ENCODE assay signal across 22 mouse cellular contexts in genomic region chr9:101999690-102000089, GRCm38 (mm10).
DNase-seq lines count a peak whose midpoint lies in the region; ATAC-seq lines count a peak whose summit lies in the region.
"Had no signal": no experiment of that assay in that cellular context is flagged by ENCODE, and none has a peak within 500 bp of the region (broad histone marks: within the 10 kb centered on the region; RNA-seq: fewer than 3 reads in every experiment).

No protein-coding gene starts in this region.

- H3K9ac ChIP-seq in intestine, embryonic 14.5 days (ENCODE audit: low read length): no peak overlapping the region
- no peak overlapping the region for H3K9ac ChIP-seq in intestine, embryonic 16.5 days (ENCODE audit: low read depth, low read length)
- H3K9ac ChIP-seq in kidney, embryonic 15.5 days: no peak overlapping the region
- no peak overlapping the region for H3K9ac ChIP-seq in midbrain, embryonic 11.5 days (ENCODE audit: low read length)
- no peak overlapping the region for H3K9ac ChIP-seq in midbrain, embryonic 15.5 days
- H3K9ac ChIP-seq: embryonic facial prominence, embryonic 13.5 days; embryonic facial prominence, embryonic 15.5 days; forebrain, embryonic 12.5 days had no signal

- no peak for DNase-seq in intestine, embryonic 14.5 days (ENCODE audit: low spot score)
- DNase-seq in kidney, adult 8-10 months: no peak
- DNase-seq in midbrain, embryonic 11.5 days (ENCODE audit: low spot score, missing footprints): peak; percentile 62
- DNase-seq: adrenal gland, adult 2 months; adrenal gland, postnatal 10 days; adrenal gland, postnatal 25 days; cerebellum, adult 11 months; cerebellum, adult 18-20 months; cerebellum, adult 8-10 months; cerebellum, adult 9-11 months; cerebellum, postnatal 14 days; cerebellum, postnatal 36 days; embryo, embryonic 11 days had no signal

- H3K36me3 ChIP-seq in intestine, embryonic 14.5 days (ENCODE audit: control insufficient read depth, insufficient read depth, low read length): no peaks in the 10 kb centered on the region
- H3K36me3 ChIP-seq in intestine, embryonic 16.5 days (ENCODE audit: control insufficient read depth, insufficient read depth, low read length): no peaks in the 10 kb centered on the region
- no peaks in the 10 kb centered on the region for H3K36me3 ChIP-seq in kidney, embryonic 15.5 days
- H3K36me3 ChIP-seq in midbrain, embryonic 11.5 days (ENCODE audit: control insufficient read depth, insufficient read depth, low read length): no peaks in the 10 kb centered on the region
- H3K36me3 ChIP-seq in midbrain, embryonic 15.5 days (replicated peaks): peaks cover 11% of the 10 kb centered on the region; the same call in 1 of the 2 replicates
- H3K36me3 ChIP-seq: embryonic facial prominence, embryonic 13.5 days; embryonic facial prominence, embryonic 15.5 days had no signal

- no peak overlapping the region for H3K4me2 ChIP-seq in intestine, embryonic 14.5 days (ENCODE audit: low read length)
- H3K4me2 ChIP-seq in intestine, embryonic 16.5 days (ENCODE audit: low read depth, low read length): no peak overlapping the region
- H3K4me2 ChIP-seq in kidney, embryonic 15.5 days: no peak overlapping the region
- no peak overlapping the region for H3K4me2 ChIP-seq in midbrain, embryonic 11.5 days
- no peak overlapping the region for H3K4me2 ChIP-seq in midbrain, embryonic 15.5 days
- H3K4me2 ChIP-seq: embryonic facial prominence, embryonic 13.5 days; embryonic facial prominence, embryonic 15.5 days; forebrain, embryonic 12.5 days had no signal

- WGBS in intestine, embryonic 14.5 days: 48% methylated on average over 4 of the region's 4 CpGs
- 53% methylated on average over 4 of the region's 4 CpGs for WGBS in intestine, embryonic 16.5 days
- 21% methylated on average over 4 of the region's 4 CpGs for WGBS in kidney, embryonic 15.5 days
- 86% methylated on average over 4 of the region's 4 CpGs for WGBS in midbrain, embryonic 11.5 days
- WGBS in midbrain, embryonic 15.5 days: 86% methylated on average over 4 of the region's 4 CpGs

- H3K27ac ChIP-seq in intestine, embryonic 14.5 days (ENCODE audit: low read depth): no peak overlapping the region
- H3K27ac ChIP-seq in intestine, embryonic 16.5 days (ENCODE audit: low read length): no peak overlapping the region
- H3K27ac ChIP-seq in kidney, embryonic 15.5 days: no peak overlapping the region
- H3K27ac ChIP-seq in midbrain, embryonic 11.5 days (ENCODE audit: low read depth, low read length): no peak overlapping the region
- no peak overlapping the region for H3K27ac ChIP-seq in midbrain, embryonic 15.5 days
- H3K27ac ChIP-seq: embryonic facial prominence, embryonic 13.5 days; embryonic facial prominence, embryonic 15.5 days; forebrain, embryonic 10.5 days; forebrain, embryonic 12.5 days had no signal

- no peak overlapping the region for H3K4me3 ChIP-seq in intestine, embryonic 14.5 days (ENCODE audit: low read depth, low read length)
- no peak overlapping the region for H3K4me3 ChIP-seq in intestine, embryonic 16.5 days (ENCODE audit: low read length)
- no peak overlapping the region for H3K4me3 ChIP-seq in kidney, embryonic 15.5 days (replicated peaks)
- no peak overlapping the region for H3K4me3 ChIP-seq in midbrain, embryonic 11.5 days (ENCODE audit: low read depth, low read length)
- no peak overlapping the region for H3K4me3 ChIP-seq in midbrain, embryonic 15.5 days
- H3K4me3 ChIP-seq: embryonic facial prominence, embryonic 13.5 days; embryonic facial prominence, embryonic 15.5 days; erythroblast, embryonic 14.5 days; forebrain, embryonic 10.5 days; forebrain, embryonic 12.5 days had no signal

- peak; percentile 79 for ATAC-seq in intestine, embryonic 14.5 days (replicated peaks; ENCODE audit: low FRiP score, low TSS enrichment, low read depth)
- ATAC-seq in intestine, embryonic 16.5 days: no peak
- ATAC-seq in kidney, embryonic 15.5 days (replicated peaks; ENCODE audit: low FRiP score): 0 out of 2 replicates have a peak, but pooled peaks have one; percentile 16
- no peak for ATAC-seq in midbrain, embryonic 11.5 days (ENCODE audit: low FRiP score)
- ATAC-seq in midbrain, embryonic 15.5 days (replicated peaks): no peak
- ATAC-seq: forebrain, embryonic 14.5 days had no signal

- H3K4me1 ChIP-seq in intestine, embryonic 14.5 days (replicated peaks; ENCODE audit: control insufficient read depth, insufficient read depth, low read length): 0 out of 2 replicates have a peak, but pooled peaks cover 8% of the 10 kb centered on the region
- no peaks in the 10 kb centered on the region for H3K4me1 ChIP-seq in intestine, embryonic 16.5 days (ENCODE audit: control insufficient read depth, insufficient read depth, low read length)
- H3K4me1 ChIP-seq in kidney, embryonic 15.5 days: no peaks in the 10 kb centered on the region
- H3K4me1 ChIP-seq in midbrain, embryonic 11.5 days (ENCODE audit: control insufficient read depth, insufficient read depth, low read length): peaks cover 7% of the 10 kb centered on the region
- peaks cover 23% of the 10 kb centered on the region for H3K4me1 ChIP-seq in midbrain, embryonic 15.5 days
- H3K4me1 ChIP-seq: embryonic facial prominence, embryonic 13.5 days; embryonic facial prominence, embryonic 15.5 days had no signal

- 0 out of 2 replicates have a peak, but pooled peaks cover 3% of the 10 kb centered on the region for H3K27me3 ChIP-seq in intestine, embryonic 14.5 days (replicated peaks; ENCODE audit: control insufficient read depth, insufficient read depth, low read length)
- H3K27me3 ChIP-seq in intestine, embryonic 16.5 days (replicated peaks; ENCODE audit: control insufficient read depth, insufficient read depth, low read length): no peaks in the 10 kb centered on the region
- H3K27me3 ChIP-seq in kidney, embryonic 15.5 days: no peaks in the 10 kb centered on the region
- H3K27me3 ChIP-seq in midbrain, embryonic 11.5 days (ENCODE audit: control insufficient read depth, insufficient read depth, low read length): no peaks in the 10 kb centered on the region
- H3K27me3 ChIP-seq in midbrain, embryonic 15.5 days (replicated peaks): no peaks in the 10 kb centered on the region
- H3K27me3 ChIP-seq: embryonic facial prominence, embryonic 13.5 days; embryonic facial prominence, embryonic 15.5 days; forebrain, embryonic 12.5 days had no signal

- H3K9me3 ChIP-seq in intestine, embryonic 14.5 days (ENCODE audit: control insufficient read depth, low read length): 0 out of 2 replicates have a peak, but pooled peaks cover 2% of the 10 kb centered on the region
- no peaks in the 10 kb centered on the region for H3K9me3 ChIP-seq in intestine, embryonic 16.5 days (ENCODE audit: control insufficient read depth, low read length)
- peaks cover 3% of the 10 kb centered on the region; the same call in 1 of the 2 replicates for H3K9me3 ChIP-seq in kidney, embryonic 15.5 days (replicated peaks)
- H3K9me3 ChIP-seq in midbrain, embryonic 11.5 days (ENCODE audit: control insufficient read depth, low read length): no peaks in the 10 kb centered on the region
- no peaks in the 10 kb centered on the region for H3K9me3 ChIP-seq in midbrain, embryonic 15.5 days
- H3K9me3 ChIP-seq: embryonic facial prominence, embryonic 13.5 days; embryonic facial prominence, embryonic 15.5 days; forebrain, embryonic 10.5 days; forebrain, embryonic 12.5 days had no signal

Comparison
In these comparisons a context has a peak if more than half of its experiments do, and no peak if none do; other contexts are left out.
1. ATAC-seq: peak in intestine, embryonic 14.5 days (single experiment) and kidney, embryonic 15.5 days (single experiment); none in intestine, embryonic 16.5 days (single experiment), midbrain, embryonic 11.5 days (single experiment) and midbrain, embryonic 15.5 days (single experiment).